Mouse (Mus musculus): ENCODE data around the gene Gtf2ird1. TPM values are rescaled to one million over a fixed set of nuclear protein-coding genes. Genes with fewer than 3 reads are reported as not detected.
A peak's percentile ranks its signal among the peaks of the same experiment; 100 is the strongest.
"Not testable (repeated sequence)": the region's sequence is repeated elsewhere in the genome, so short reads cannot be mapped to it uniquely, and the experiment has no call there.

The Gtf2ird1 gene
- 10 to 100 TPM; 13.1 to 15.3 (median 14.8) TPM for total RNA-seq (2022)

DNA sequence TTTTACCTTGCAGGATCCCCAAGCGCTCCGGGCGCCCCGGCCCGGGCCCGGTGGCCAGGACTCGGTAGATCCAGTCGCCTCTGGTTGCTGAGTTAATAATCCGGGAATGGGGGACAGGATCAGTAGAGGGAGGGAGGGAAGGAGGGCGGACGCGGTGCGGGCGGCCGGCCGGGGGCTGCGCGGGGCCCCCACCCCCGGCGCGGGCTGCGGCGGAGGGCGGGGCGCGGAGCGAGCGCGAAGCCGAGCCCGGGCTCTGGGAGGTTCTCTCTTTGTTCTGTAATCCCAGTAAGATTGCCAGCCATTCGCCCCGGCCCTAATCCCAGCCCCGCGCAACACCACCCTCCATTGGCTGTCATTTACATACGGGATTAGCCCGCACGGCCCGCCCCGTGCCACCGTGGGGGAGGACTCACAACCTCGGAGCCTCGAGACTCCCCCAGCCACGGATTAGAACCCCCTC lies at the start of gene Gtf2ird1:
Gene Gtf2ird1, minus strand, starts transcription at position 214 of the 460 bp plus-strand sequence.
- peak; percentile 67 to 74 for DNase-seq (ENCODE audit: low spot score in 2 of 2)

DNA sequence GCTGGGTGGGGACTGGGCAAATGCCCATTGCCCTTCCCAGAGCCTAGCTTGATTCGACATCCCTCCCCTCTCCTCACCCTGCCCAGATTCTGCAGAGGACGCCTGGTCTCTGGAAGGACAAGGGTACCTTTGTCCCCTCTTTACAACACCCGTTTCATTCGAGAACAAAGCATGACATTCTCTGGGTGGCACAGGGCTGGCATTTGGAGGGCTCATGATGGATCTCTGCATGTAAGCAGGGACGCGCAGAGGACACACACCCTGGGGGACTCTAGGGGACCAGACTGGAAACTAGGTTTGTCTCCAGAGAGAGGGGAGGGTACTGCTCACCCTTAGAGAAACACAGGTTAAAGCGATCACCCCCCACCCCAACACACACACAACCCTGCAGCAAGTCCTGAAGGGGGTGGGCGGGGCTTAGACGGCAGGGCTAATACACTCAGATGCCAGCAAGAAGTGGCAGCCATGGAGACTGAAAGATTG lies 49.3 kb upstream of the Gtf2ird1 start:
- DNase-seq (ENCODE audit: low spot score in 2 of 2): no peak

DNA sequence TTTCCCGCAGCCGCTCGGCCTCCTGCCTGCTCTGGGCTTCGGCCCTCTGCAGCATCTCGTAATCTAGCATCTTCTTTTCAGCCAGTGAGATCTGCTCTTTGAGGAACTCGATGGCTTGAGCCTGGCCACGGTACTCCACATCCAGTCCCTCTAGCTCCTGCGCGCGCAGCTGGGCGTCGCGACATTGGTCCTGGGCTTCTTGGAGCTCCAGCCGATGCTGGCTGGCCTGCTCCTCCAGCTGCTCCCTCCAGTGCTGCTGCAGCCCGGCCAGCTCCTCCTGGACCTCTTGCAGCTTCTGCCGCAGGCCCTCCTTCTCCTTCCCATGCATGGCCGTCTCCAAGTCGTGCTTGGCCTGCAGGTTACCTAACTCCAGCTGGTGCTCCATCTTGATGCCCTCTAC lies 46.1 kb upstream of the Gtf2ird1 start:
- DNase-seq (ENCODE audit: low spot score in 2 of 2): no peak

DNA sequence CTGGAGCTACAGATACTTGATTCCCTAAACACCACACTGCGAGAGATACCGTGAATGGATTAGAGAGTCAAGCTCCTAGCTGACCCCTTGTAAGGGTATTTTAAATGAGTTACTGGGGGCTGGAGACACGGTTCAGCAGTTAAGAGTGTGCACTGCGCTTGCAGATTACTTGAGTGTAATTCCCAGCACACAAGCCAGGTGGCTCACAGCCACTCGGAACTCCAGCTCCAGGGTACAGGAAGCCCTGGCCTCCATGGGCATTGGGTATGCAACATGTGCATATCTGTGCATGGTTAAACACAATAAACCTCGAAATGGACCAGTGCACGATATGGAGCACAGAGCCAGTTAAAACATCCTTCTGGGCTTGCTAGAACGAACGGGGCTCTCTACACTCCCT lies 44.9 kb upstream of the Gtf2ird1 start:
- no peak for DNase-seq (ENCODE audit: low spot score in 2 of 2)

DNA sequence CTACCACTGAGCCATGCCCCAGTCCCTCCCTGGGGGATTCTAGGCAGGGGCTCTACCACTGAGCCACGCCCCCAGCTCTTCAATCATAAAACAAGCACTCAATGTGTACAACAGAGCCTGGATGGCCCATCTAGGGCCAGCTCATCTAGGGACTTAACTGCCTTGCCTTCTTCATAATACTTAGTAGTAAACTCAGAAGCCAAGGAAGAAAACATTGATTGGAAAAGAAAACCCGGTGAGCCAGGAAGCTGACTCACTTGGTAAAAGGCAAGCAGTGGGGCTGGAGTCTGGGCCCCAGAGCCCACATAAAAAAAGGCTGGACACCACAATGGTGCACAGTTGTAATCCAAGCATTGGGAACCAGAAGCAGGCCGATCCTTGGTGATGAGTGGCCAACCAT lies 44.2 kb upstream of the Gtf2ird1 start:
- DNase-seq (ENCODE audit: low spot score in 2 of 2): no peak

DNA sequence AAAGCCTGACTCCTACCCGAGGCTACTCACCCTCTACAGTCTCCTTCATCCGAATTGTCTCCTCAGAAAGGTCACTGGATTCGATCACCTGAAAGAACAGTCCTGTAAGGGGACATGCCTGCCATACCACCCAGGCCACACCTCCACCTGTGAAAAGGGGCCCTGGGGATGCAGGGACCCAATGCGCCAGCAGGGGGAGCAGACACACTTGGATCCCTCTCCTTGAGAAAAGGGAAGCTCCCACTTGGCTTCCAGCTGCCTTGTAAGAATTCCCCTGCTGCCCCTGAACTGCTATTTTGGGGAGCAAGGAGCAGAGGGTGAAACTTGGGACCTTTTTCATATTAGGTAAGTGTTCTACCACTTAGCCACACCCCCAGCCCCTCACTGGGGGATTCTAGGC lies 43.5 kb upstream of the Gtf2ird1 start:
- peak; percentile 27 to 30 for DNase-seq (ENCODE audit: low spot score in 2 of 2)

DNA sequence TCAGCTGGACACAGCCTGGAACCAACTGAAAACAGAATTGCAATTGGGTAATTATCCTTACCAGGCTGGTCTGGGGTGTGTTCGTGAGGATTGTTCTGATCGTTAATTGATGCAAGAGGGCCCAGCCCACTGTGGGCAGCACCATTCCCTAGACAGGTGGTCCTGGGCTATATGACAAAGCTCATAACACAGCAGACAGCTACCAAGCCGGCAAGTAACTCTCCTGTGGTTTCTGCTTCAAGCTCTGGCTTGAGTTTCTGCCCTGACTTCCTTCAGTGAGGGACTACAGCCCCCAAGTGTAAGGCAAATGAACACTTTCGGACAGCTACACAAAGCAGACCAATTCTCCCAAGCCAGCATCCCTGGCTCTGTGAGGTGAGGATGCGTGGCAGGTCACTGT lies 40.5 kb upstream of the Gtf2ird1 start:
- no peak for DNase-seq (ENCODE audit: low spot score in 2 of 2)

DNA sequence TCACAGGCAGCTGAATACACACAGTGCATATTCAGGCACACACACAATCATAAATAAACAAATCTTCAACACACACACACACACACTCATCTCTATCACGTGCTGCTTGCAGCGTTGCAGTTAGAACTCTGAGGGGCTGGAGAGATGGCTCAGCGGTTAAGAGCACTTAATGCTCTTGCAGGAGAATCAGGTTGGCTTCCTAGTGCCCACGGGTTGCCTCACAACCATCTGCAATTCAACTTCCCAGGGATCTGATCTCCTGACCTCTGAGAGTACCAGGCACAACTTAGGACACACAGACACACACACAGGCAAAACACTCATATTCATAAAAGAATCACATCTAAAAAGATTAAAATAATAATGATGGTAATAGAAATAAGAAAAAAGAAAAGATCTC lies 39.3 kb upstream of the Gtf2ird1 start:
- DNase-seq (ENCODE audit: low spot score in 2 of 2): no peak

DNA sequence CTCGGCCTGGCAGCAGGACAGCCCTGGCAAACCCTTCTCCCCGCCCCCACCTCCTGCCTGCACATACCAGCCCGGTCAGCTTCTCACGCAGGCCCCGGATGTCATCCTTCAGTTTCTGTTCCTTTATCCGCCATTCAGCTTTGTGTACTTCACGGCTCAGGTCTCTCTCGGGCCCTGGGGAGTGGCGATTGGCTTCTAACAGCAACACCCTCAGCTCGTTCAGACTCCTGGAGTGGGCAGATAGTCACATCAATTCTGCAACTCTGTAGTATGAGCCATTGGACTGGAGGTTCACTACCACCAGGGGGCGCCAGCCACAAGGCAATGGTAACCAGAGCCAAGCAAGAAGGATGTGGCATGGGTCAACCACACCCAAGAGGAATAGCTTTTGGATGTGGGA lies 37.6 kb upstream of the Gtf2ird1 start:
- peak; percentile 80 to 85 for DNase-seq (ENCODE audit: low spot score in 2 of 2)

DNA sequence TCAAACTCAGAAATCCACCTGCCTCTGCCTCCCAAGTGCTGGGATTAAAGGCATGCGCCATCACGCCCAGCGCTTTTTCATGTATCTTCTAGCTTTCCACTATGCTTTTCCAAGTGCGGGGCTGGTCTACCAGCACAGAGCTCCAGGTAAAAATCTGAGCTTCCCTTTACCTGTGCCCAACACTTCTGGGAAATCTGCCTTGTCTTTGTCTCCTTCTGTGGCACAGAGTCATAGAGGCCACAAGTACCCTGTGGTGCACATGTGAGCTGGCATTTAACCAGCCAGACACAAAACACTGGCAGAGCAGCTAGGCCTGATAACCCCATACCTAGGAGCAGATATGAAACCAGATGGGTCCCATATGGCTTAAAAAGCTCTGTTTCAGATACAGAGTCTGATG lies 36.4 kb upstream of the Gtf2ird1 start:
- no peak for DNase-seq (ENCODE audit: low spot score in 2 of 2)

DNA sequence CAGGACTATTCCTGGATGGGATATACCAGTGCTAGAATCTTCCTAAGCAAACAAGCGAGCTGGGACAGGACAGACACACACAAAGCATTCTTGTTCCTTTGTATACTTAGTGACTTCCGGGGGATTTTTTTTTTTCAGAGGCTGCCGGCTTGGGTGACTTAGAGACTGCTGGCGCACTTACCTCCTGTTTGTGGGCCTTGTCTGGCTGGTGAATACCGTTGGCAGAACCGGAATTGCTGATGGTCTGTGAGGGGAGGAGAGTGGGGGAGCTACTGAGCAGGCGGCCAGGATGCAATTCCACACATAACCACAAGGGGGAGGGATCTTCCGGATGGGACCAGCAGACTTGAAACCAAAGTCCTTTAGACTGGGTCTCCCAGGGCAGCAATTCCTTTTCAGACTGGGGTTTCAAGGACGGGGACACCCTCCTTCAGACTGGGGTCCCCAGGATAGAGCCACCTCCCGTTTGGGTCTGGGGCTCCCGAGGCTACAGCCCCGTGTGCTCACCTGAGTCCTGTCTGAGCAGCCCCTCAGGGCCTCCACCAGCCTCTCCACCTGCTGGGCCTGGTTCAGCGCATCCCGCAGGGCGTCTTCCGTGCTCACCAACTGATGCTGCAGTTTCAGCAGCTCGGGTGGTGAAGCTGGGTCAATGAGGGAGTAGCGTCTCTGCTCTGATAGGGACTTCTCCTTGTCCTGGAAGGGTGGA lies 35.3 kb upstream of the Gtf2ird1 start:
- peak; percentile 43 to 58 for DNase-seq (ENCODE audit: low spot score in 2 of 2)

DNA sequence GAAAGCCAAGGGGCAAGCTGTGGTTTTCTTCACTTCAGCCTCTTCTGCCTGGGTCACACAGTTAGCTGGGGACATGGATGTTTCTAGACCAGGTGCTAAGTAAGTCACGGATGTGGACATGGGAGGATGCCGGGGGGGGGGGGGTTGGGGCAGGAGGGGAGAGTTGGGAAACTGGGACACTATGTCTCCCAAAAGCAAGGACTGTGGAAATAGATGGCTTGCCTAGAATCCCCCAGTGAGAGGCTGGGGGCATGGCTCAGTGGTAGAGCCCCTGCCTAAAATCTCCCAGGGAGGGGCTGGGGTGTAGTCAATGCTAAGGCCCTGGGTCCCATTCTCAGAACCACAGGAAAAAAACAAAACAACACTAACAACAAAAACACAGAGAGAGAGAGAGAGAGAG lies 34.7 kb upstream of the Gtf2ird1 start:
- no peak for DNase-seq (ENCODE audit: low spot score in 2 of 2)

DNA sequence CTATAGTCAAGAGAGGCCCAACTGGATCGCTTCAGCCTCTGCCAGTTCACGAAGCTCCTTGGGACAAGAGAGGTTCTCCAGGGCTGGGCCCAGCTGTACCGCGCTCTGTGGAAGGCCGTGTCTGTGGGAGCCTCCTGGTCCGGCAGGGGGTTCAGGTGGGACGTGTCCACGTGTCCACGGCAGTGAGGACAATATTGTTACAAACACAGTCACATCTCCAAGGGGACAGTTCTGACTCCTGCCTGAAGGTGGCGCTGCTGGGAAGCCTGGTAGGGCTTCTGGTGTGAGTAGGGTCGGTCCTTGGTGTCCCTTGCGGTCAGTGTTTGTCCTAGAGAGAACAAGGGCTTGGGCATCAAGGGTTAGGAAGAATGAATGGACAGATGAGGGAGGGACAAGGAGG lies 33.9 kb upstream of the Gtf2ird1 start:
- DNase-seq (ENCODE audit: low spot score in 2 of 2): no peak

DNA sequence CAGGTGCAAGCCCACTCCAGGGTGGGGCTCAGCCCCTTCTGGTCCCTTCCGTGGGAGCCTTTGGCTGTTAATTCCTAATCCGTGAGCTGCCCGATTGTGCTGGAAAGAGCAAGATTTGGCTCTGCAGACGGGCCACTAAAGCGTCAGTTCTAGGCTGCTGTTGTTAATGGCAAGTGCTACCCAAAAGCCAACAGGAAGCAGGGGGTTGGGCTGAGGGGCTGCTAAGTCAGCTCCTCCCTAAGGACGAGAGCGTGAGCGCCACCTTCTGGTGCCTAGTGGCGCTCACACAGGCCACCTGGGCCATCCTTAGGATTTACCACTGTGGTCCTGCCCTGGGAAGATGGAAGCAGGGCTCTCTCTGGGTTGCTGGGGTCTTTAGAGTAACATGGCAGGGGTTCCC lies 33.1 kb upstream of the Gtf2ird1 start:
- DNase-seq (ENCODE audit: low spot score in 2 of 2): no peak

DNA sequence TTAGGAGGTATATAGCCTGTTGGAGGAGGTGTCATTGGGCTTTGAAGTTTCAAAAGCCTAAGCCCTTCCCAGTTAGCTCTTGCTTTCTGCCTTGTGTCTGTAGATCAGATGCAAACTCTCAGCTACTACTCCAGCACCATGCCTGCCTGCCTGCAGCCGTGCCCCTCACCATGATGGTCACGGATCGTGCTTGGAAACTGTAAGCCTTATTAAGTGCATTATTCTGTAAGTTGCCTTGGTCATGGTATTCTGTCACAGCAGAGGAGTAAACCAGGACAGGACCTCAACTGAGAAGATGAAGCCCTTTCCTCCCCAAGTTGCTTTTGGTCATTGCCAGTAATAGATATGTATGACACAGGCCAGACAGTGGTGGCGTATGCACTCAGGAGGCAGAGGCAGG lies 32.1 kb upstream of the Gtf2ird1 start:
- DNase-seq (ENCODE audit: low spot score in 2 of 2): no peak

DNA sequence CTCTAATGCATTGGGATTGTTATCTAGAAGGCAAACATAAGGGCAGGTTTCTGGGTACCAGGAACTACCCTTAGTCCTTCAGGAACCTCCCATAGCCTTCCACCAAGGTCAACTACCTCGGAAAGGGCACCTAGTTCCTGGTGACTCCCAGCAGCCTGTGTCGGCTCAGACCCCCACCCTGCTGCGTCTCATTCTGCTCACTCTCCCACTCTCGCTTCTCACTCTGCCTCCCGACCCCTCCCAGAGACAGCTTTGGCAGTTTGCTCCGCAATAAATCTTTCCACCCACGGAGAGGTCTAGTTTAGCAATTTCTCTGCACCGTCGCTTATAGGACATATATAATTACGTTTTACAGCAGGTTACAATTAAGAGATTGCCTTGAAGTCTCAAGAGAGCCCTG lies 31.5 kb upstream of the Gtf2ird1 start:
- DNase-seq (ENCODE audit: low spot score in 2 of 2): no peak

DNA sequence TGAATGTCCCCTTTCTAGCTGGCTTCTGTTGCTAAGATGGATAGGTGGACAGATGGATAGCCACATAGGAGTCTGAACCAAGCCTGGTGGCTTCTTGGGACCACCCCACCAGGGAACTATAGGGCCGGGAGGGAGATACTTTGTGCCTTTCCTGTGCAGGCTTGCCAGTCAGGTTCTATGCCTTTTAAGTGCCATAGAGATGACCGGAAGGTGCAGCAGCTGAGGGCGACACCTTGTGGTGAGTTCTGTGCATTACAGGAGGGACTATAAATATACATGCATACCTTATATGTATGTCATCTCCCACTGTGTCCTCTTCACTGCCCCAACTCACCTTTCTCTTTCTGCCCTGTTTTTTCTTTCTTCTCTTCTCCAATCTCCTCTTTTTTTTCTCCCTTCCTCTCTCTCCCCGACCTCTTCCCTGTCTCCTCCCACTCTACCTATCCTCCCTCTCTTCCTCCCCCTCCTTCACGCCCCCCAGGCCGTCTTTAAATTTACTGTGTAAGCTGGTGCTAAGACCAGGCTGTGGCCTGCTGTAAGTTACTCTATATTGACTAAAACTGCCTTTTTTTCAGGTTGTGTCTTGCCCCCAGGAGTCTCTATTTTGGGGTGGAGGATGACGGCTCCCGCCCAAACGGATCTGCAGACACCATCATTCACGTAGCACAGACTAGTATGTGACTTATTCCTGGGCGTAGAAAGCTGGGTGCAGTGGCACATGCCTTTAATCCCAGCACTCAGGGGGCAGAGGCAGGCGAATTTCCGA lies 29.6 kb upstream of the Gtf2ird1 start:
- peak; percentile 34 to 35 for DNase-seq (ENCODE audit: low spot score in 2 of 2)

DNA sequence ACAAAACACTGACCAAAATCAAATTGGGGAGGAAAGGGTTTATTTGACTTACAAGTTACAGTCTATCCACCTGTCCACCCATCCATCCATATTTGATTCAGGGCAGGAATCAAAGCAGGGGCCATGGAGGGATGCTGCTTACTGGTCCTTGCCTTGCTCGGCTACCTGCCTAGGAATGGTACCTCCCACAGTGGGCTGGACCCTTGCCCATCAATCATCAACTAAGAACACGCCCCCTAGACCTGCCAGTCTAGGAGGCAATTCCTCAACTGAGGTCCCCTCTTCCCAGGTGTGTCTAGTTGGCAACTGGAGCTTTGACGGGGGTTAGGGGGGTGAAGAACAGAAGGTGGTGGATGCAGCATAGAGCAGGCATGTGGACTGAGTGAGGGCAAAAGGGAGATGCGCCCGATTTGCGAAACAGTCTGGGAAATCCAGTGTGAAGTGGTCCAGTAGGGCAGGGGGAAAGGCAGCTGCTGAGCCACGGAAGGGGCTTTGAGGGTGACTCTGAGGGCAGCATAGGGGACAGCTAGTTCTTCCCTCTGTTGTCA lies 28.7 kb upstream of the Gtf2ird1 start:
- DNase-seq (ENCODE audit: low spot score in 2 of 2): no peak

DNA sequence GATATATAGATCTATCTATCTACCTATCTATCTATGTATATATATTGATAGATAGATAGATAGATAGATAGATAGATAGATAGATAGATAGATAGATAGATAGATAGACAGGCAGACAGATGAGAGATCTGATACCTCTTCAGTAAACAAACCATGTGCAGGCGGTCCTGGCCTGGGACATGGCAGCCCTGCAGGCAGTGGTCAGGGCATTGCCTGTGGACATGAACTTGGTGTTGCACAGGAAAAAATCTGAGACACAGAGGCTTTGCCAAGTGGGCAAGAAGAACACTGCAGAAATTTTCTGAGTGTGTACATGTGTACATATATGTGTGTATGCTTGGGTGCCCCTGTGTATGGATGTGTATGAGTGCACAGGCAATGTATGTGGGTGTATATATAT lies 26.8 kb upstream of the Gtf2ird1 start:
- DNase-seq (ENCODE audit: low spot score in 2 of 2): no peak

DNA sequence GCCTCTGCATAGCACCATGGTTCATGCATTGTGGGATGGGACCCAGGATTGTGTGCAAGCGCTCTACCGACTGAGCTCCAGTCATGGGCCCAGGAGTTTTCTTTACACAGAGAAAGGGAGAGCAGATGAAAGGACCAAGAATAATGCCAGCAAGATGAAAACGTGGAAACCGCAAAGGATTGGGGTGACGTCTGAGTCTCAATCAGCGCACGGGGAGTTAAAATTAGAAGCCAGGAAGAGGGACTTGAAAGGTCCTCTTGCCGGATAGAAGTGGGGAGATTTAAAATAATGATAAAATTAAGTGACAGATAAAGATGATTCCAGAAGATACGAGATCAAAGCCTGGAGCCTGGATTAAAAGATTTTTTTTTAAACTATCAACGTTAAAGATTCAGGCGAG lies 25.8 kb upstream of the Gtf2ird1 start:
- DNase-seq (ENCODE audit: low spot score in 2 of 2): no peak

DNA sequence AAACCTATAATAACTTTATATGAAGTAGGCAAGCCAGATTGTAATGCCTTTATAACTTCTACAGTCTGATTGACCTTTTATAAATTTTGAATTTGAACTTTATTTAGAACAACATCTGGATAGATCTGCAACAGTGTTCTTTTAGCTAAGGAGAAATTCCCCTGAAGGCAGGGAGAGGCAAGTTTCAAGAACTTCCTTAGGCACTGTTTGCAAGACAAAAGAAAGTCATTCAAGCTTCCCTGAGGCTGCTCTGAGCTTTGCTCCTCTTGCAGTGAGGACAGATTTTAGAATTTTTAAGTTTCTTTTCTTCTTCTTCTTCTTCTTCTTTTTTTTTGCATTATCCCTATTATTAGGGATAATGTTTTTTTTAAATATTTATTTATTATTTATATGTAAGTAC lies 22.4 kb upstream of the Gtf2ird1 start:
- not testable (repeated sequence) for DNase-seq (ENCODE audit: low spot score in 2 of 2)

DNA sequence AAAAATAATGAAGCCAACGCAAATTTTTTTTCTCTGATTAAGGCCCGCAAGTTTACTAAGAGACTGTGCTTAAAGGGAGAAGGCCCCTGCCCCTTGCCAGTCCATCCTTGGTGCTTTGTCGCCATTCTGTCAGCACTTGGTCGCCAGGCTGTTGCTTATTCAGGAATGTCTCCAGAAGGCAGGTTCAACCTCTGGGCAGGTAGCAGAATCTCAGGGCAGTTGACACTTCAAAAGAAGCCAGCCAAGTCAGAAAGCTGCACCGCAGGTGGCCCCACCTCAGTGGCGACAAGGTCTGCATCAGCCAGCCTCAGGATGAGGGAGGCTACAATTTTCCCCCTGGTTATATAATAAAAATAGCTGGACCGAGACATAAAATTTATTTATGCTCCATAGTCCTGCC lies 19.2 kb upstream of the Gtf2ird1 start:
- not testable (repeated sequence) for DNase-seq (ENCODE audit: low spot score in 2 of 2)
